Mouse (Mus musculus): ENCODE data around the gene Bcl7c.
A peak's percentile ranks its signal among the peaks of the same experiment; 100 is the strongest.
"Not testable (repeated sequence)": the region's sequence is repeated elsewhere in the genome, so short reads cannot be mapped to it uniquely, and the experiment has no call there.

The Bcl7c gene

GRCm38 (mm10) chr7:127648516-127649201 is 60.1 kb downstream of the Bcl7c start:
- DNase-seq (ENCODE audit: extremely low spot score, low spot score): no peak

GRCm38 (mm10) chr7:127647576-127647975 is 61.2 kb downstream of the Bcl7c start:
- DNase-seq (ENCODE audit: extremely low spot score, low spot score): not testable (repeated sequence)

GRCm38 (mm10) chr7:127646363-127646762 is 62.4 kb downstream of the Bcl7c start:
- DNase-seq (ENCODE audit: extremely low spot score, low spot score): no peak

GRCm38 (mm10) chr7:127642254-127642653 is 66.5 kb downstream of the Bcl7c start:
- DNase-seq (ENCODE audit: extremely low spot score, low spot score): no peak

- no peak for DNase-seq (ENCODE audit: extremely low spot score, low spot score)
Measured at GRCm38 (mm10) chr7:127641260-127641659, 67.5 kb downstream of the Bcl7c start.

GRCm38 (mm10) chr7:127636963-127637362 is 71.8 kb downstream of the Bcl7c start:
- DNase-seq (ENCODE audit: extremely low spot score, low spot score): peak; percentile 75

- no peak for DNase-seq (ENCODE audit: extremely low spot score, low spot score)
Measured at GRCm38 (mm10) chr7:127631416-127631815, 77.3 kb downstream of the Bcl7c start.

- no peak for DNase-seq (ENCODE audit: extremely low spot score, low spot score)
Measured at GRCm38 (mm10) chr7:127628646-127629045, 80.1 kb downstream of the Bcl7c start.

GRCm38 (mm10) chr7:127626471-127626870 is 82.3 kb downstream of the Bcl7c start:
- DNase-seq (ENCODE audit: extremely low spot score, low spot score): no peak

GRCm38 (mm10) chr7:127626039-127626438 is 82.7 kb downstream of the Bcl7c start:
- DNase-seq (ENCODE audit: extremely low spot score, low spot score): no peak

- not testable (repeated sequence) for DNase-seq (ENCODE audit: extremely low spot score, low spot score)
Measured at GRCm38 (mm10) chr7:127618402-127618801, 90.3 kb downstream of the Bcl7c start.

GRCm38 (mm10) chr7:127617962-127618361 is 90.8 kb downstream of the Bcl7c start:
- DNase-seq (ENCODE audit: extremely low spot score, low spot score): no peak

- DNase-seq (ENCODE audit: extremely low spot score, low spot score): no peak
Measured at GRCm38 (mm10) chr7:127616881-127617280, 91.9 kb downstream of the Bcl7c start.

GRCm38 (mm10) chr7:127616336-127616735 is 92.4 kb downstream of the Bcl7c start:
- DNase-seq (ENCODE audit: extremely low spot score, low spot score): no peak

- DNase-seq (ENCODE audit: extremely low spot score, low spot score): peak; percentile 91
Measured at GRCm38 (mm10) chr7:127614891-127615843, 93.6 kb downstream of the Bcl7c start, which contains the start of gene Zfp629. Gene Zfp629 (minus strand): TSS chr7:127615797.

GRCm38 (mm10) chr7:127614511-127614890 is 94.2 kb downstream of the Bcl7c start:
- DNase-seq (ENCODE audit: extremely low spot score, low spot score): no peak

- DNase-seq (ENCODE audit: extremely low spot score, low spot score): no peak
Measured at GRCm38 (mm10) chr7:127614091-127614490, 94.6 kb downstream of the Bcl7c start.

- no peak for DNase-seq (ENCODE audit: extremely low spot score, low spot score)
Measured at GRCm38 (mm10) chr7:127613501-127613900, 95.2 kb downstream of the Bcl7c start.

GRCm38 (mm10) chr7:127611561-127611960 is 97.2 kb downstream of the Bcl7c start:
- DNase-seq (ENCODE audit: extremely low spot score, low spot score): no peak

All from neural tube, embryonic 10.5 days (tissue).